Mouse (Mus musculus) thymus, adult 2 months (tissue): Measurements from ENCODE around the gene Ccdc86. TPM values are rescaled to one million over a fixed set of nuclear protein-coding genes. Genes with fewer than 3 reads are reported as not detected.

ENCODE experiments used
- DNase-seq: peaks from one replicate; pipeline ENCODE4 v3.0.0; 2021
- H3K27ac ChIP-seq: fragments of 200-500 bp; 2 replicates; pipeline ENCODE4 v1.5.1; 2012; ENCODE audit warnings: low read length, control low read depth; ENCODE audit not compliant: control insufficient read depth, insufficient read depth
- H3K27me3 ChIP-seq: fragments of 200-500 bp; 2 replicates; pipeline ENCODE4 v1.6.1; 2012; ENCODE audit warnings: mild to moderate bottlenecking, low read length, moderate library complexity, mixed read lengths; ENCODE audit not compliant: control insufficient read depth, insufficient read depth
- H3K36me3 ChIP-seq: fragments of 200-500 bp; 2 replicates; pipeline ENCODE4 v1.6.1; 2012; ENCODE audit warnings: mild to moderate bottlenecking, low read length, moderate library complexity; ENCODE audit not compliant: control insufficient read depth, insufficient read depth
- H3K4me1 ChIP-seq: fragments of 200-500 bp; replicated peaks from 2 replicates; pipeline ENCODE4 v1.6.1; 2012; ENCODE audit warnings: low read length; ENCODE audit not compliant: control insufficient read depth, insufficient read depth
- H3K4me3 ChIP-seq: fragments of 200-500 bp; 2 replicates; pipeline ENCODE4 v1.5.1; 2012; ENCODE audit warnings: mild to moderate bottlenecking, low read length, control low read depth, moderate library complexity; ENCODE audit not compliant: control insufficient read depth, insufficient read depth
- CTCF ChIP-seq: fragments of 200-500 bp; IDR thresholded peaks from 2 replicates; pipeline ENCODE4 v1.5.1; 2012; ENCODE audit warnings: mild to moderate bottlenecking, control low read depth, low read length, moderate library complexity, borderline replicate concordance; ENCODE audit not compliant: control insufficient read depth, poor library complexity, insufficient read depth; ENCODE audit errors: extremely low read depth
- POLR2A ChIP-seq: fragments of 200-500 bp; IDR thresholded peaks from 2 replicates; pipeline ENCODE4 v1.6.1; 2012; ENCODE audit warnings: mild to moderate bottlenecking, low read length, control low read depth, moderate library complexity; ENCODE audit not compliant: control insufficient read depth, poor library complexity, insufficient read depth; ENCODE audit errors: extremely low read depth
- WGBS: fragments of 180-500 bp; shearing (Covaris S2); methylation state at CpG from one replicate; pipeline ENCODE4 v1.1.7; 2018; 5-methylcytosine and 5-hydroxymethylcytosine counted together
- polyA plus RNA-seq: library from polyadenylated mRNA; depleted of rRNA; stranded (reverse); fragments of >200 nt; gene quantifications from 2 replicates; pipeline ENCODE4 v1.2.3, GENCODE M21; 2012

The Ccdc86 gene
- polyA plus RNA-seq, 1 experiment, result 5.8 TPM

- Histone ChIP-seq H3K4me1 (no peaks in the 10 kb centered on the region), H3K27me3 (no peaks in the 10 kb centered on the region), H3K27ac (no peak overlapping the region), H3K4me3 (no peak overlapping the region), H3K36me3 (no peaks in the 10 kb centered on the region)
- DNase-seq, result no peak
- TF ChIP-seq POLR2A (no peak), CTCF (no peak)
- 96% methylated on average over 2 of the region's 2 CpGs for WGBS
Observed at GRCm38 (mm10) chr19:10973187-10973586, 24.1 kb upstream of the Ccdc86 start.

GRCm38 (mm10) chr19:10972660-10973059 is 23.6 kb upstream of the Ccdc86 start:
- Histone ChIP-seq H3K4me3 (no peak overlapping the region), H3K36me3 (no peaks in the 10 kb centered on the region), H3K4me1 (no peaks in the 10 kb centered on the region), H3K27me3 (no peaks in the 10 kb centered on the region), H3K27ac (no peak overlapping the region)
- no peak for TF ChIP-seq CTCF
- TF ChIP-seq POLR2A, result no peak
- no peak for DNase-seq
- WGBS, result 97% methylated on average over 3 of the region's 3 CpGs

GRCm38 (mm10) chr19:10970457-10970856 is 21.4 kb upstream of the Ccdc86 start:
- no peak overlapping the region for H3K4me3 ChIP-seq
- H3K27ac ChIP-seq, result no peak overlapping the region
- no peak for TF ChIP-seq CTCF
- TF ChIP-seq POLR2A, result no peak
- no peak for DNase-seq
- WGBS, result 79% methylated on average over 3 of the region's 3 CpGs
- no peaks in the 10 kb centered on the region for H3K36me3 ChIP-seq
- H3K4me1 ChIP-seq, result no peaks in the 10 kb centered on the region
- H3K27me3 ChIP-seq, result no peaks in the 10 kb centered on the region

- Histone ChIP-seq H3K4me1 (no peaks in the 10 kb centered on the region), H3K27me3 (no peaks in the 10 kb centered on the region), H3K36me3 (no peaks in the 10 kb centered on the region), H3K4me3 (no peak overlapping the region), H3K27ac (no peak overlapping the region)
- TF ChIP-seq CTCF, result no peak
- TF ChIP-seq POLR2A, result no peak
- DNase-seq, result no peak
- 91% methylated on average over 7 of the region's 7 CpGs for WGBS
Observed at GRCm38 (mm10) chr19:10968578-10968977, 19.5 kb upstream of the Ccdc86 start.

GRCm38 (mm10) chr19:10965721-10966120 is 16.7 kb upstream of the Ccdc86 start:
- no peak for TF ChIP-seq POLR2A
- no peak for TF ChIP-seq CTCF
- Histone ChIP-seq H3K27ac (no peak overlapping the region), H3K4me3 (no peak overlapping the region), H3K27me3 (no peaks in the 10 kb centered on the region), H3K36me3 (no peaks in the 10 kb centered on the region), H3K4me1 (no peaks in the 10 kb centered on the region)
- DNase-seq, result no peak
- 95% methylated on average over 7 of the region's 7 CpGs for WGBS

GRCm38 (mm10) chr19:10959978-10960346 is 10.9 kb upstream of the Ccdc86 start:
- 62% methylated on average over 12 of the region's 12 CpGs for WGBS
- DNase-seq, result no peak
- Histone ChIP-seq H3K27me3 (no peaks in the 10 kb centered on the region), H3K36me3 (no peaks in the 10 kb centered on the region), H3K4me3 (no peak overlapping the region), H3K4me1 (no peaks in the 10 kb centered on the region), H3K27ac (no peak overlapping the region)
- TF ChIP-seq POLR2A, result no peak
- no peak for TF ChIP-seq CTCF
